Mouse (Mus musculus) midbrain, embryonic 16.5 days (tissue): Measurements from ENCODE around the gene Fam81b. TPM values are rescaled to one million over a fixed set of nuclear protein-coding genes. Genes with fewer than 3 reads are reported as not detected.

Source experiments
- ATAC-seq: fragments of 200-750 bp; cut with Nextera tagmentation; 2 replicates; pipeline ENCODE4 v1.8.0; 2017; ENCODE audit warnings: moderate TSS enrichment
- H3K27ac ChIP-seq: fragments of 300-500 bp; sonication (generic); 2 replicates; pipeline ENCODE4 v1.5.1; 2014; ENCODE audit warnings: mild to moderate bottlenecking, low read length, mixed read lengths
- H3K27me3 ChIP-seq: fragments of 300-500 bp; sonication (generic); 2 replicates; pipeline ENCODE4 v1.6.1; 2014; ENCODE audit warnings: low read depth, low read length, mixed read lengths; ENCODE audit not compliant: control insufficient read depth, insufficient read depth
- H3K36me3 ChIP-seq: fragments of 300-500 bp; sonication (generic); 2 replicates; pipeline ENCODE4 v1.6.1; 2014; ENCODE audit warnings: mild to moderate bottlenecking, low read length, moderate library complexity, mixed read lengths; ENCODE audit not compliant: control insufficient read depth, insufficient read depth
- H3K4me1 ChIP-seq: fragments of 300-500 bp; sonication (generic); 2 replicates; pipeline ENCODE4 v1.6.1; 2014; ENCODE audit warnings: mild to moderate bottlenecking, low read length, mixed read lengths; ENCODE audit not compliant: control insufficient read depth, insufficient read depth
- H3K4me2 ChIP-seq: fragments of 300-500 bp; sonication (generic); 2 replicates; pipeline ENCODE4 v1.6.1; 2014; ENCODE audit warnings: mild to moderate bottlenecking, low read length, mixed read lengths
- H3K4me3 ChIP-seq: fragments of 300-500 bp; sonication (generic); 2 replicates; pipeline ENCODE4 v1.5.1; 2014; ENCODE audit warnings: low read depth, mild to moderate bottlenecking, low read length, moderate library complexity, mixed read lengths
- H3K9ac ChIP-seq: fragments of 300-500 bp; sonication (generic); 2 replicates; pipeline ENCODE4 v1.6.1; 2014; ENCODE audit warnings: low read depth, low read length, mixed read lengths
- H3K9me3 ChIP-seq: fragments of 300-500 bp; sonication (generic); replicated peaks from 2 replicates; pipeline ENCODE4 v1.6.1; 2014; ENCODE audit warnings: mild to moderate bottlenecking, low read length, mixed read lengths; ENCODE audit not compliant: control insufficient read depth, poor library complexity, severe bottlenecking
- WGBS: fragments of 180-500 bp; shearing (Covaris S2); extraction: QIAGEN DNeasy Blood & Tissue Kit; methylation state at CpG from one replicate; pipeline ENCODE4 v1.1.7; 2014; 5-methylcytosine and 5-hydroxymethylcytosine counted together
- polyA plus RNA-seq: library from polyadenylated mRNA; unstranded; fragments of >200 nt; fragmentation: Nextera tagmentation; extraction: Ambion mirVana; gene quantifications from 2 replicates; pipeline ENCODE4 v1.2.1, GENCODE M21; 2015

Gene Fam81b
- polyA plus RNA-seq, 1 experiment from 2014 or later = 0.67 TPM

DNA sequence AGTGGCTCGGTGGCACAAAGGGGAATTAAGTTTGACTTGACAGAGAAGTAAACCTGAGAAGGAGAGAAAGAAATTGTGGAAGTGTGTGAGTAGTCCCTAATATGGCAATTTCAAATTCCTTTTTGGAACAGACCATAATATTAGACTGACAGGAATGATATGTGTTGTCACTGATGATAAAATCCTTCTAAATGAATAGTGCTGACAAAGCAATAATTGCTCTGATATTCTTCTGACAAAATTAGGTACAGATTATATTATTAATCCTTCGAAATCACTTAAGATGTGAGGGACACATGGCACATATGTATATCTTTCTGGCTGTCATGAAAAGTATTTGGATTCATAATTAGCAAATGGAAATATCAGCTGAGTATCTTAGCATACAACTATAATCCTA is 89.9 kb downstream of the Fam81b start:
- 93% methylated on average over 2 of the region's 2 CpGs for WGBS
- no peak for ATAC-seq
- Histone ChIP-seq H3K9me3 (no peaks in the 10 kb centered on the region), H3K4me1 (no peaks in the 10 kb centered on the region), H3K36me3 (no peaks in the 10 kb centered on the region), H3K9ac (no peak overlapping the region), H3K27me3 (no peaks in the 10 kb centered on the region), H3K27ac (no peak overlapping the region), H3K4me2 (no peak overlapping the region), H3K4me3 (no peak overlapping the region)

DNA sequence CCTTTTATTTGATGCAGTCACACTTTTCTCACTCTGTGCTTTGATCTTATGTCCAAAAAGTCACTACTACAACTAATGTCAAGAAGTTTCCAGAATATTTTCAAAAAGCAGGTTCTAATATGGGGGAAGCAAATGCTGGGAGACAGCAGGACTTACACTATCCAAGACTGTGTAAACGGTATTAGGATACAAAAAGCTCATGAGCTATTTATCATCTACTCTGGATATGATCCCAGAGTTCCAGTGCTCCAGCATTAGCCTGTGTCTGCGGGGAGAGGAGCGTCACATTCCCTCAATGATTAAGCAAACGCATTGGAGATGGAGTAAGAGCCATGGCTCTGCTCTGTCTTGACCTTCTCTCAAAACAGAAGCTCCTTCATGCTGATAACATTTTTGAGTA is 104.9 kb downstream of the Fam81b start:
- 93% methylated on average over 4 of the region's 4 CpGs for WGBS
- Histone ChIP-seq H3K4me1 (no peaks in the 10 kb centered on the region), H3K9me3 (no peaks in the 10 kb centered on the region), H3K4me3 (no peak overlapping the region), H3K9ac (no peak overlapping the region), H3K27me3 (no peaks in the 10 kb centered on the region), H3K36me3 (peaks cover 3% of the 10 kb centered on the region; the same call in 1 of the 2 replicates), H3K4me2 (no peak overlapping the region), H3K27ac (no peak overlapping the region)
- no peak for ATAC-seq

DNA sequence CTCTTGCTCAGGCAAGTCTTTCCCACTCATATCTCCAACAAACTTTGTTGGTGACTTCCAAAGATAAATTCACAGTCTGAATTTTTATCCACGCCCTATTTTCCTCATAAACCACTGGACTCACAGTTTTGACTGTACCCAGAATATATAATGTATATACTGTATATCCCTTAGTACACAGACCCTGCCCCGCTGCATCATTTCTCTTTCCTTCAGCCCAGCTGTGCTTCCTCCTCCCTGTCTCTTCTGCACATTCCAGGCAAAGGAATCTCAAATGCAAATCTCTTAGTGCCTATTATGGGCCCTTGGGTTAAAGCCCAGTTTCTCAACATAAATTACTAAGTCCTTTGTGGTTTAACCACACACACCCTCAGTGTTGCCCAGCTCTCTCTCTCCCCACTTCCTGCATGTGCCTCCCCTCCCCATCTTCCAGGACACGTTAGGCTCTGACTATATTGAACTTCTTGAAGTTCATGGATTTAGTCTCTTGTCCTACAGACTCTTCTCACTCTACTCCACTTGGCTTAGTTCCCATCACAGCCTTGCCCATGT is 107.5 kb downstream of the Fam81b start:
- H3K4me3 ChIP-seq = no peak overlapping the region
- no peaks in the 10 kb centered on the region for H3K4me1 ChIP-seq
- no peak overlapping the region for H3K27ac ChIP-seq
- WGBS = 81% methylated on average over 3 of the region's 3 CpGs
- H3K27me3 ChIP-seq = no peaks in the 10 kb centered on the region
- H3K36me3 ChIP-seq = peaks cover 7% of the 10 kb centered on the region; the same call in 1 of the 2 replicates
- H3K4me2 ChIP-seq = no peak overlapping the region
- no peak overlapping the region for H3K9ac ChIP-seq
- ATAC-seq = no peak
- no peaks in the 10 kb centered on the region for H3K9me3 ChIP-seq

DNA sequence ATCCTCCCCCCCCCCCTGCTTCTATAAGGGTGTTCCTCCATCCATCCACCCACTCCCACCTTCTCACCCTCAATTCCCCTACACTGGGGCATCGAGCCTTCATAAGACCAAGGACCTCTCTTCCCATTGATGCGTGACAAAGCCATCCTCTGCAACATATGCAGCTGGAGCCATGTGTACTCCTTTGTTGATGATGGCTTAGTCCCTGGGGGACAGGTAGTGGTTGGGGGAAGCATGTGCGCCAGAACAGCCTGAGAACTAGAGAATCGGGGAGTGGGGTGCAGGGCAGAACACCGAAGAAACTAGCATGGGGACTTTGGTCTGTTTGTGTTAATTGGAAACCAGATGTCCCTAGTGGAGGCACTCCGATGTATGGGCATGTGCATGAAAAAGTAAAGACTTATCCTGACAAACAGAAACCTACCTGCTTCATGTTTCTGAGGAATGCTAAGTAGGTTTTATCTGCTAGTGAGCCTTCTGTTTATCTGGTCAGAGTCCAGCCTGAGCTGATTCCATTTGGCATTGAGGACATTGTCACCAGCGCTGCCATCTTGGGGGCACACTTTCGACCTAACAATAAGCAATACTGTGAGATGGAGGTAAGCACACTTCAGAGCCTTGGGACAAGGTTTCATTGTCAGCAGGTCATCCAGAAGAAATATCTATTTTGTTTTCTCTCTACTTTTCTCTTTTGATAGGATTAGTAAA is 109.3 kb downstream of the Fam81b start:
- WGBS = 94% methylated on average over 8 of the region's 8 CpGs
- ATAC-seq = no peak
- no peaks in the 10 kb centered on the region for H3K27me3 ChIP-seq

DNA sequence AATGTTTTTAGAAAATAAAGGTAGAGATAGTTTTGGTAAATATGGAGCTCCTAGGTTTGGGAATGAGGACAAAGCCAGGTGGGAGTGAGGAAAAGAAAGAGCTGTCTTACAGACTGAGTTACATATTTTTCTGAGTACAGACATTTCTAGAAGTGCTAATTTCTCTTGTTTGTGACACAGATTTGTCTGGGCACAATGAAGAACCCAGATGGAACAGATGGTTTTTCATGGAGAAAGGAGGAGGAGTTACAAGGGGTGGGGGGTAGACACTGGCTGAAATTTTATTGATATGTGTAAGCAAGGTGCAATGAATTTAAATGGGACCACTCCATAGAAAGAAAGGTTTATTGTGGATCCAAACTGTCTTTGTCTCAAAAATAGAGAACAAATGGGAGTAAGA is 109.9 kb downstream of the Fam81b start:
- peaks cover 21% of the 10 kb centered on the region for H3K36me3 ChIP-seq
- no peak overlapping the region for H3K27ac ChIP-seq
- no peaks in the 10 kb centered on the region for H3K9me3 ChIP-seq
- no peak overlapping the region for H3K9ac ChIP-seq
- no peaks in the 10 kb centered on the region for H3K4me1 ChIP-seq
- H3K4me3 ChIP-seq = no peak overlapping the region
- ATAC-seq = no peak
- H3K27me3 ChIP-seq = no peaks in the 10 kb centered on the region
- no peak overlapping the region for H3K4me2 ChIP-seq

More for the DNA sequence above, 109.3 kb downstream of the Fam81b start:
- Histone ChIP-seq H3K4me2 (no peak overlapping the region), H3K9me3 (no peaks in the 10 kb centered on the region), H3K27ac (no peak overlapping the region), H3K4me3 (no peak overlapping the region), H3K4me1 (no peaks in the 10 kb centered on the region), H3K36me3 (peaks cover 19% of the 10 kb centered on the region), H3K9ac (no peak overlapping the region)

DNA sequence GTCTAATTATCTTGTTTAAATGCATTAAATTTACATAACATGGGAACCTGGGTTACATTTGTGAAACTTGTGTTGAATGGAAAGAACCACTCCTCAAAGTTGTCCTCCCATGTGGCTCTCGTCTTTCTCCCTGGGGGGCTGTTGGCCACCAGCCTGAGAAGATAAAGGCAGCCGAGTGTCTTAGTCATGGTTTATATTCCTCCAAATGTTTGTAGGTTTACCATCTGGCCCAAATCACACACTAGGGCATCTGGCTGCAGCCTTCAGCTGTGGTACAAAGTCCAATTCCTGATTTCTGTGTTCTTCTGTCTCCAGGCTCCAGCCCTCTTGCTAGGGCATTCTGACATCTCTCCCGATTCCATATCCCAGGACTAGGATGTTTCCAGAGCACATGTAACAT is 114.6 kb downstream of the Fam81b start:
- Histone ChIP-seq H3K27ac (no peak overlapping the region), H3K9ac (no peak overlapping the region), H3K27me3 (no peaks in the 10 kb centered on the region), H3K4me2 (no peak overlapping the region), H3K4me3 (no peak overlapping the region), H3K9me3 (no peaks in the 10 kb centered on the region), H3K36me3 (peaks cover 21% of the 10 kb centered on the region), H3K4me1 (no peaks in the 10 kb centered on the region)
- WGBS = 88% methylated on average over 3 of the region's 3 CpGs
- no peak for ATAC-seq

DNA sequence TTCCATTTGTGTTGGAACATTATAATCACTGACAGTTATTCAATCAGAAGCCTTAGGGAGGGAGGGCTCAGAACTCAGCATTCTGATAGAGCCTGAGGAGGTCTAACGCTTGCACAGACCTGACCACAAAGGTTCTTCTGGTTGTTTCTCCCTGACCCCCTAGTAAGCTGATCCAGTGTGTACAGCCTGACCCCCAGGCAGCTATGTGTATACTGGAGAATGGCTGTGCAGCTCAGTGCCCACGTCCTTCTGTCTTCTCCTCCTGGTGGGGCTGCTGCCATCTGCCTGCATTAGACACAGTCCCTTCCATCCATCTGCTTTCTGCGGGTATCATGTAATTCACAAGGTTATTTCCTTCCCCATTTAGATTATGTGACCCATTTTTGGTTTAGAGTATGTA is 115.7 kb downstream of the Fam81b start:
- no peak overlapping the region for H3K4me2 ChIP-seq
- H3K27me3 ChIP-seq = no peaks in the 10 kb centered on the region
- H3K9me3 ChIP-seq = no peaks in the 10 kb centered on the region
- ATAC-seq = no peak
- no peak overlapping the region for H3K9ac ChIP-seq
- no peak overlapping the region for H3K4me3 ChIP-seq
- H3K36me3 ChIP-seq = peaks cover 23% of the 10 kb centered on the region
- no peak overlapping the region for H3K27ac ChIP-seq
- H3K4me1 ChIP-seq = no peaks in the 10 kb centered on the region
- 84% methylated on average over 3 of the region's 3 CpGs for WGBS

DNA sequence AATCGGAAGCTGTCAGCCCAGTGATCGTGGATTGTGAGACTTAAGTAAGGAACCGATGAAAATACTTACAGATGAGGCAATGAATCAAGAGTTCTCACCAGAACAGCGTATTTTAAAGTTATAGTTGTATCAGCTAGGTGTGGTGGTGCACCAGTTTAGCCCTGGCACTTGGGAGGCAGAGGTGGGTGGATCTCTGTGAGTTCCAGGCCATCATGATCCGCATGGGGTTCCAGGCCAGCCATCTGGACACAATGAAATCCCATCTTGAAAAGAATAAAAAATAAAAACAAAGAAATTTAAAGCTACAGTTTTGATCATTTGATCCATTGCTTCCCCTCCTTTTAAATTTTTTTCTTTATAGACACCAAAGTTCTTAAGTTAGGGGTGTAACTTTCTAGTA is 117.2 kb downstream of the Fam81b start:
- H3K27ac ChIP-seq = no peak overlapping the region
- no peaks in the 10 kb centered on the region for H3K27me3 ChIP-seq
- no peaks in the 10 kb centered on the region for H3K9me3 ChIP-seq
- no peak overlapping the region for H3K9ac ChIP-seq
- ATAC-seq = no peak
- H3K4me3 ChIP-seq = no peak overlapping the region
- no peak overlapping the region for H3K4me2 ChIP-seq
- WGBS = 97% methylated on average over 5 of the region's 5 CpGs
- H3K36me3 ChIP-seq = peaks cover 22% of the 10 kb centered on the region
- H3K4me1 ChIP-seq = no peaks in the 10 kb centered on the region

DNA sequence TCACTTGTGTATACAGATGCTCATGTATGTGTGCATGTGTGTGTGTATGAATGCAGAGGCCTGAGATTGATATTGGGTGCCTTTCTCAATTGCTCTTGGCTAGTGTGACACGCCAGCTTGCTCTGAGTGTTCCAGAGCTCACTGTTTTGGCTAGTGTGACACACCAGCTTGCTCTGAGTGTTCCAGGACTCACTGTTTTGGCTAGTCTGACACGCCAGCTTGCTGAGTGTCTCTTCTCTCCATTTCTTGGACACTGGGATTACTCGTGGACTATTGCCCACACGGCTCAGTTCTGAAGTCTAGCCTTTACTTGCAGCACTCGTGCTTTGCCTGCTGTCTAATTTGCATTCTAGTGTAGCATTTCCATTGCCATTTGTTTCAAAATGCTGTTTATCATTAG is 126.2 kb downstream of the Fam81b start:
- Histone ChIP-seq H3K27me3 (no peaks in the 10 kb centered on the region), H3K4me3 (no peak overlapping the region), H3K9me3 (0 out of 2 replicates have a peak, but pooled peaks cover 2% of the 10 kb centered on the region), H3K4me1 (no peaks in the 10 kb centered on the region), H3K36me3 (peaks cover 18% of the 10 kb centered on the region), H3K27ac (no peak overlapping the region), H3K9ac (no peak overlapping the region), H3K4me2 (no peak overlapping the region)
- no peak for ATAC-seq
- 92% methylated on average over 5 of the region's 5 CpGs for WGBS
